Mouse (Mus musculus) urinary bladder, adult 2 months (tissue): ENCODE measurements at regions not wholly inside any gene's neighbourhood (a gene's known extent, or its start where the extent isn't known, plus 50 kb on each side); places are given as distances from the start of the nearest gene placed in this dataset.

Experiments
- DNase-seq: peaks from one replicate; pipeline ENCODE4 v3.0.0; 2022; ENCODE audit warnings: low spot score

DNA sequence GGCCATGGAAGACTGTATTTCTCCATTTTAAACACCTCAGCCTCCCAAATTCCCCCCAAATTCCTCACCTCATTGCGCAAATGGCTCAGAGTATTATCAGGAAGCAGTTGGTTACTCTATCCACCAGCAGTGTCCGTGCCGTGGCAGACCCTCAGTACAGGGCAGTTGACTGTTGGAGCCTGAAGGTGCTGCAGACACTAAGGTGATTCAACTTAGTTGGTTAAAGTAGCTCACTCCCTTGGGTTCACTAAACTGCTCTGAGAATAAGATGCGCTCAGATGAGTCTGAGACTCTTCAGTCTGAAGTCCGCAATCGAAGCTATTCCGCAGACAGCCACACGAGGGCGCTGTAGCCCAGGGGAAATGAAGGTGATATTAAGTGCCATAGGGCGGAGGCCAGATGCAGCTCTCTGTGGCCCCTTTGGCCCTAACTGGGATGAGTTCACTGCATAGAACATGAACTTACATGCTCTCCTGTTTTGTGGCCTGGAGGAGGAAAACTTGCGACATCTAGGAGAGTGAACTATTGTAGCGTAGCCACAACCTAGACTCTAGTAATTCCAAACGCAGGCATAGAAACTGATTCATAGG, 62.9 kb downstream of the Amer3 start:
- peak; percentile 60 for DNase-seq

DNA sequence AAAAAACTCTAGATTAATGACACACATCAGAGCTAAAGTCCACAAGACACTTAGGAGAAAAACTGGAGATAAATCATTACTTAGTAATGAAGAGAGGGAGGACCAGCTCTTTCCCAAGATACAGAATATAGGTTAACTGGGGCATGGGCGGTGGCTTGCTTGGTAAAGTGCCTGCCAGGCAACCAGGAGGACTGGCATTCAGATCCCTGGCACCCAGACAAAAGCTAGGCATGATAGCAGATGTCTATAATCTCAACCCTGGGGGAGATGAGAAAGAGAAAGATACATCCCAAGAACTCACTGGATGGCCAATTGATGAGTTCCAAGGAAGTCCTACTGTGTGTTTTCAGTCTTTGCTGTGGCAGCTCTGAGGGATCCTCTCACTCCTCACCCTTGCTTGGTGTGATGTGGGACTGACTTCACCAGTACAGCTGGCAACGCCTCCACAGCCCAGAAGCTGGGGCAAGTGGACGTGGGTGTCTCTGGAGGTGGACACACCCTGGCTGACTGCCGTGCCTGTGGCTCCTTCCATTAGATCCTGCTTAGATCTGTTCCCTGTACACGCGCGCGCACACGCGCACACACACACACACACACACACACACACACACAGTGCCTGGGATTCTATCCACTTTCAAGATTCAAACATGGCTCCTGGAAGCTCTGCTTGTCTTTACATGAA, 74.6 kb downstream of the Amer3 start:
- no peak for DNase-seq

DNA sequence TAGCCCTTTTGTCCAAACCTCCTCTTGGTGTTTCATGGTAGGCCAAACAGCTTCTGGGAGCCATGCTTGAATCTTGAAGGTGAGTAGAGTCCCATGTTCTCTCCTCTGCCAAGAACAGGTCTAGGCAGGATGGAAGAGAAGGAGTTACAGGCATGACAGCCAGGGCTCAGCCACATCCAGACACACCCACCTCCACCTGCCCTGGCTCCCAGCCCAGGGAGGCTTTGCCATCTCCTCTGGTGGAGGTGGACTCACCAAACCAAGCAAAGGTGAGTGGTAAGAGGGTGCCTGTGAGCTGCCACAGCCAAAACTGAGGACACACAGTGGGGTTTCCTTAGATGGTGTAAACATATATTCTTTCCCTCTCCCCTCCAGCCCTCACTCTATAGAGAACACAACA, 78.0 kb downstream of the Amer3 start:
- DNase-seq: no peak

DNA sequence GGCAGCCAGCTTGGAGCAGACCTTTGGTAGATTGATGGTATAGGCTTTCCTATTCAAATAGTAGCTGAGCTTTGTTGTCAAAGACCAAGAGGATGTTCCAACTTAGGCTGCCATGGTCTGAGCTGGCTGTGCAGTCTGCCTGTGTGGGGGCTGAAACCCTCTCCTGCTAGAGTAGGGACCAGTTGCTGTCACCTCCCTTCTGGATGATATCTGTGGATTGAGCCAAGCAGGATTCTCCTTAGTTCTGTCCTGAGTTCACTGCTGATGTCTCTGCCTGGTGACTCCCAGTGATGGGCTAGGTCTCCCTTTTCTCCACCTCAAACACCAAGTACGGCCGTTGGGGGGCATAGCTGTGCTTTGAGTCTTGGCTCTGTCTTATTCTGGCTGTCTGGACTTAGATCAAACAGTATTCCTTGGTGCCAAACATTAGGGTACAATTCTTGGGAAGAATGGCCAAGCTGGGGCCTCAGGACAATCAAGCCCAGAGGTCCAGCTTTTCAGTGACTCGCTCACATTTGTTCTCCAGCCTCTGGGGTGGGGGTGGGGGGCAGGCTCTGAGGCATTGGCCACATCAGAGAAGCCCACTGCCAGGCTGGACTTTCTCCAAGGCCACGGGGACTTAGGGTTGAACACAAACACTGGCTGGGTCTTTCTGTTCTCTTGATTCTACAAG, 84.6 kb downstream of the Amer3 start:
- no peak for DNase-seq

GRCm38 (mm10) chr1:34664816-34665511, 85.5 kb downstream of the Amer3 start:
- DNase-seq: no peak

DNA sequence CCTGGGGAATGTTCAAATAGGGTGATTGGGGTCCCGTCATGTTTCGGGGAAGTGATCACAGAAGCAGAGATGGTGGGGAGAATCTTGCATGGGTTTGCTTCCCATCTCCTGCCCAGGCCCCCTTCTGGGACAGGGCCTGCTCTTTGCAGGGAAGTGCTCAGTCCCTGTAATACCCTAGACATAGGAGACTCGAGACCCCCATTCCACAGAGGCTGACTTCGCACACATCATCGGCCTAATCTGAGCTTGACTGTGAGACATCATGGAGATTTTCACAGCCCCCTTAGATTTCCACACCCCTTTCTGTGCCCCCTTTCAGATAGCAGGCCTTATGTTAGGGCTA, 86.0 kb downstream of the Amer3 start:
- no peak for DNase-seq

- no peak for DNase-seq
These were observed 86.8 kb downstream of the Amer3 start for GRCm38 (mm10) chr1:34666226-34666662.

- no peak for DNase-seq
These were observed 97.8 kb downstream of the Amer3 start for GRCm38 (mm10) chr1:34677105-34677741.

DNA sequence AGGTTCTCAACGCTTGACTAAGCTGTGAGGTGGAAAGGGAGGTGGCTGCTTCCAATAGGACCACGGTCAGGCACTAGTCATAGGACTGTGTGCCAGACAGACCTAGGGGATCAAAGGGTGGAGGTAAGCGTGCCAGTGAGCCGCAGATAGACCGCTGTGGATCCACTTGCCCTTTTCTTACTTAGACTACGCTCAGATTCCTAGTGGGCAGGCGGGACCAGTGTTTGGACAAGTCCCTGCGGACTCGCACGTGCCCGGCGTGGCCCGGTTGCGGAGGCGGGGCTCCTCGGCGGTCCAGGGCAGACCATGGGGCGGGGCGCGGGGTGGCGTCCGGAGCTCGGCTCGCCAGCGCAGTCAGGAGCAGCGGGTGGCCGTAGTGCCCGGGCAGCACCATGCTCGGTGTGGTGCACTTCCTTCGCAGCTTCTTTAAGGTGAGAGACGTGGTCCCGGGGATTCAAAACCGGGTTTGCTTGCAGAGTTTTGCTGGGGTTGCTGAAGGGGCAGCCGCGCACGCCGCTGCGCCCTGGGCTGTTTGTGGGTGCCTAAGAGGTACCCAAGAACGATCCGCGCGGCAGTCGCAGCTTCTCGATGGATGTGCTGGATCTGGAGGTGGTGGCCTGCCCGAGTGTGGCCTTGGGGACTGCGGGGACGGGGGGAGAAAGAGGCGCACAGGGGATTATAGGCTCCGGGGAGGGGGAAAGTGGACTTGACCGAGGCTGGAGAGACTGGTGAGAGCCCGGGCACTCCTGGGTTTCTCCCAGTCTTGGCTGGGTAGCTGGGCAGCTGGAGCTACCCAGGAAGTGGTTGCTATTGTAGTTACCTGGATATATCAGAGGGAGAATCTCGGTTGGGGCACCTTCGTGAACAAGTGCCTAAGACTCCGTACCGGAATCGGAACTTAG, 98.6 kb downstream of the Amer3 start:
- DNase-seq: peak; percentile 81

- peak; percentile 26 for DNase-seq
These were observed 99.2 kb downstream of the Amer3 start for GRCm38 (mm10) chr1:34678734-34679068.

GRCm38 (mm10) chr1:34686539-34686938, 107.1 kb downstream of the Amer3 start:
- no peak for DNase-seq

DNA sequence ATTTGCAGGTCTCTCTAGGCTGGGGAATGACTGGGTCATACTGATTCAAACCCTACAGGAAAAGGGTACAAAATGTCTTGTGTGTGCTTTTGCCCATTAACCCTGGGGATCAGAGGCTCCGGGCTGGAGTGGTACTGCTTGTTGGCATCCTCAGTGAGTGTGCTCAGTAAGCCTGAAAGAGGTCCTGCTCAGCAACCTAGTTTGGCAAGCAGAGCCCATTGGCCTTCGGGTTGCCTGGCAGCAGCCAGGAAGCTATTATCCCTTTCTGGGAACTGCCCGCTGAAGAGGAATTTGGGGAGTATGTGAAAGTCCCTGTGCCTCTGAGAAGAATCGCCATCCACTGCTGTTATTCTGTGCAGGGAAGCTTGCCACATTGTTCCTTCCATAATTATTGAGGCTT, 117.1 kb downstream of the Amer3 start:
- no peak for DNase-seq

GRCm38 (mm10) chr1:34700237-34701030, 121.0 kb downstream of the Amer3 start:
- no peak for DNase-seq

- DNase-seq: no peak
These were observed 122.0 kb downstream of the Amer3 start for GRCm38 (mm10) chr1:34701436-34701835.

GRCm38 (mm10) chr1:34709089-34709488, 129.6 kb downstream of the Amer3 start:
- no peak for DNase-seq

GRCm38 (mm10) chr1:34722674-34723073, 120.2 kb downstream of the Fam168b start:
- peak; percentile 39 for DNase-seq

GRCm38 (mm10) chr1:34732156-34732555, 110.7 kb downstream of the Fam168b start:
- no peak for DNase-seq

- DNase-seq: no peak
These were observed 109.6 kb downstream of the Fam168b start for GRCm38 (mm10) chr1:34733026-34733913.

GRCm38 (mm10) chr1:34738386-34739067, 104.3 kb downstream of the Fam168b start:
- no peak for DNase-seq
